Mouse (Mus musculus) lung, embryonic 14.5 days (tissue): ENCODE results near the gene Gtf3c6. TPM values are rescaled to one million over a fixed set of nuclear protein-coding genes. Genes with fewer than 3 reads are reported as not detected.

Source experiments
- ATAC-seq: fragments of 200-750 bp; cut with Nextera tagmentation; 2 replicates; pipeline ENCODE4 v1.8.0; 2017; ENCODE audit warnings: mild to moderate bottlenecking, moderate TSS enrichment, moderate library complexity; ENCODE audit not compliant: insufficient read depth
- DNase-seq: peaks from one replicate; pipeline ENCODE4 v3.0.0-alpha.2; 2015
- H3K27ac ChIP-seq: fragments of 300-500 bp; sonication (generic); 2 replicates; pipeline ENCODE4 v1.5.1; 2014; ENCODE audit warnings: low read depth, mild to moderate bottlenecking, moderate library complexity
- H3K27me3 ChIP-seq: fragments of 300-500 bp; sonication (generic); 2 replicates; pipeline ENCODE4 v1.6.1; 2014; ENCODE audit warnings: low read length, control low read depth; ENCODE audit not compliant: insufficient read depth
- H3K36me3 ChIP-seq: fragments of 300-500 bp; sonication (generic); 2 replicates; pipeline ENCODE4 v1.6.1; 2014; ENCODE audit warnings: control low read depth; ENCODE audit not compliant: insufficient read depth
- H3K4me1 ChIP-seq: fragments of 300-500 bp; sonication (generic); 2 replicates; pipeline ENCODE4 v1.6.1; 2014; ENCODE audit warnings: antibody characterized with exemption, control low read depth; ENCODE audit not compliant: insufficient read depth
- H3K4me2 ChIP-seq: fragments of 300-500 bp; sonication (generic); 2 replicates; pipeline ENCODE4 v1.6.1; 2014; ENCODE audit warnings: mild to moderate bottlenecking
- H3K4me3 ChIP-seq: fragments of 300-500 bp; sonication (generic); 2 replicates; pipeline ENCODE4 v1.5.1; 2014; ENCODE audit warnings: low read depth, low read length
- H3K9ac ChIP-seq: fragments of 300-500 bp; sonication (generic); 2 replicates; pipeline ENCODE4 v1.6.1; 2014
- H3K9me3 ChIP-seq: fragments of 300-500 bp; sonication (generic); 2 replicates; pipeline ENCODE4 v1.6.1; 2016; ENCODE audit warnings: low read depth, low read length, control low read depth
- CTCF ChIP-seq: IDR thresholded peaks from 2 replicates; pipeline ENCODE4 v1.5.1; 2016; ENCODE audit warnings: antibody characterized with exemption, low read depth
- WGBS: fragments of 180-500 bp; shearing (Covaris S2); extraction: QIAGEN DNeasy Blood & Tissue Kit; methylation state at CpG from one replicate; pipeline ENCODE4 v1.1.7; 2014; 5-methylcytosine and 5-hydroxymethylcytosine counted together
- polyA plus RNA-seq: library from polyadenylated mRNA; unstranded; fragments of >200 nt; fragmentation: Nextera tagmentation; extraction: Ambion mirVana; gene quantifications from 2 replicates; pipeline ENCODE4 v1.2.1, GENCODE M21; 2014

Gtf3c6 gene
- polyA plus RNA-seq, 1 experiment from 2014 or later = 112 TPM

- WGBS = 82% methylated on average over 1 of the region's 1 CpGs
- no peaks in the 10 kb centered on the region for H3K9me3 ChIP-seq
Observed at GRCm38 (mm10) chr10:40286767-40287166, 28.9 kb upstream of the Gtf3c6 start.

DNA sequence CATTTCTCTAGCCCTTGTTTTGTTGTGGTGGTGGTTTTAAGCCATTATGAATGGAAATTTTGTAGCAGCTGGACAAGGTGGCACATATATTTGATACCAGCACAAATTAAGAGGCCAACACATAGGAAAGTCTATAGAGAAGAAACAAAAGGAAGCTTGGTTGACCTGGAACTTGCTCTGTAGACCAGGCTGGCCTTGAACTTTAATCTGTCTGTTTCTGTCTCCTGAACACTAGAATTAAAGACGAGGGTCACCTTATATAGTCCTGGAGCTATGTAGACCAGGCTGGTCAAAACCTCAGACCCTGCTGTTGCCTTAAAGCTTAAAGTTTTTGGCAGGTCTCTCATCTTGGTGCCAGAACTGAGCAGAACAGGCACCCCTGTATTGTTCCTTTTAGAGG is 27.7 kb upstream of the Gtf3c6 start:
- H3K9me3 ChIP-seq = no peaks in the 10 kb centered on the region
- H3K27me3 ChIP-seq = no peaks in the 10 kb centered on the region
- TF ChIP-seq CTCF = no peak
- 76% methylated on average over 1 of the region's 1 CpGs for WGBS
- no peak for ATAC-seq
- H3K4me1 ChIP-seq = no peaks in the 10 kb centered on the region
- H3K9ac ChIP-seq = no peak overlapping the region
- no peak overlapping the region for H3K27ac ChIP-seq
- H3K36me3 ChIP-seq = peaks cover 29% of the 10 kb centered on the region
- no peak overlapping the region for H3K4me2 ChIP-seq
- no peak overlapping the region for H3K4me3 ChIP-seq
- DNase-seq = no peak

More at GRCm38 (mm10) chr10:40286767-40287166, 28.9 kb upstream of the Gtf3c6 start:
- TF ChIP-seq CTCF = no peak
- H3K4me1 ChIP-seq = no peaks in the 10 kb centered on the region
- H3K4me2 ChIP-seq = no peak overlapping the region
- peaks cover 40% of the 10 kb centered on the region for H3K36me3 ChIP-seq
- ATAC-seq (no peak), DNase-seq (no peak)
- no peak overlapping the region for H3K9ac ChIP-seq
- H3K27ac ChIP-seq = no peak overlapping the region
- H3K27me3 ChIP-seq = no peaks in the 10 kb centered on the region
- no peak overlapping the region for H3K4me3 ChIP-seq

DNA sequence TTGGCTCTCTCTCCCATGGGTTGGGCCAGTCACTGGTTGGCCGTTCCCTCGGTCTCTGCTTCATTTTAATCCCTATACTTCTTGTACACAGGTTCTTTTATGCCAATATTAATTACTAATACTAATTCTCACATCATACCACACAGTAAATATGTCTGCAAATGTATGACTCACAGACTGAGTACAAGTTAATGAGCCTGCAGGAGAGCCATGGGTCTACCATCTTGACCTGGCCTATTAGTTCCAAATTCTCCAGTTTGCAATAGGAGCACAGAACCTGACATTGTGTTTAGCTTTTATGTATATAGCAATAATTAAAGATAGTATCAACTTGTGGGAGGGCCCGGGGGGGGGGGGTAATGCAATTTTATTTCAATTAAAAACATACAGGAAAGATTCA is 27.1 kb upstream of the Gtf3c6 start:
- TF ChIP-seq CTCF = no peak
- no peak overlapping the region for H3K4me3 ChIP-seq
- no peak overlapping the region for H3K4me2 ChIP-seq
- no peak for DNase-seq
- H3K9ac ChIP-seq = no peak overlapping the region
- H3K27ac ChIP-seq = no peak overlapping the region
- no peaks in the 10 kb centered on the region for H3K4me1 ChIP-seq
- no peaks in the 10 kb centered on the region for H3K27me3 ChIP-seq
- WGBS = 82% methylated on average over 3 of the region's 3 CpGs
- no peak; the same call in 1 of the 2 replicates for ATAC-seq
- peaks cover 27% of the 10 kb centered on the region for H3K36me3 ChIP-seq
- H3K9me3 ChIP-seq = no peaks in the 10 kb centered on the region

DNA sequence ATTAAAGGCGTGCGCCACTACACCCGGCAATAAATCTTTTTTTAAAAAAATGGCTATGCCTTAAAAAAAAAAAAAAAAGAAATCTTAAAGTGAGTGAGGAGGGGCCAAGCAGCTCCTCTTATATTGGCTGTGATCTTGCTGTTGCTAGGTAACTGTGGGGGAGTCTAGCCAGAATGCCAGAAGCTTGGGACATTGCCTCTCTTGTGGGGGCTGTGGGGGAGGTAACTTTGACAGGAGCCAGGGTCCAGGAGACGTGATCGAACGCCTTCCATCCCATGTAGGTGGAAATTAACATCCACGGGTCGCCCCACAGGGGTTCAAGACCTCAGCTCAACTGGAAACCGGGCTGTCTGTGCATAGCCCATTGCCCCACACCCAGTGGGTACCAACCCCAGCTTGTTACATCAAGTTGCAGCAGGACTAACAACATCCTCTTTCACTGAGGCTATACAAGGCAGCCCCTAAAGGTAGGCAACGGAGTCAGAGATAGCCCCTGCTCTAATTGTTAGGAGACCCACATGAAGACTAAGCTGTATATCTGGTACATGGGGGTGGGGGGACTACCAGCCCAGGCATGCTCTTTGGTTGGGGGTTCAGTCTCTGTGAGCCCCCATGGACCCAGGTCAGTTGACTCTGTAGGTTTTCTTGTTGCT is 26.4 kb upstream of the Gtf3c6 start:
- no peaks in the 10 kb centered on the region for H3K4me1 ChIP-seq
- no peaks in the 10 kb centered on the region for H3K27me3 ChIP-seq
- H3K4me3 ChIP-seq = no peak overlapping the region
- H3K9me3 ChIP-seq = no peaks in the 10 kb centered on the region
- H3K9ac ChIP-seq = no peak overlapping the region
- 80% methylated on average over 10 of the region's 10 CpGs for WGBS
- H3K27ac ChIP-seq = no peak overlapping the region
- DNase-seq (no peak), ATAC-seq (no peak; the same call in 1 of the 2 replicates)
- peaks cover 22% of the 10 kb centered on the region for H3K36me3 ChIP-seq
- no peak for TF ChIP-seq CTCF
- H3K4me2 ChIP-seq = no peak overlapping the region

- ATAC-seq = no peak
Observed at GRCm38 (mm10) chr10:40283636-40284035, 25.7 kb upstream of the Gtf3c6 start.

GRCm38 (mm10) chr10:40281565-40281964 is 23.7 kb upstream of the Gtf3c6 start:
- H3K36me3 ChIP-seq = peaks cover 14% of the 10 kb centered on the region
- DNase-seq (no peak), ATAC-seq (no peak)
- 97% methylated on average over 2 of the region's 2 CpGs for WGBS
- H3K9ac ChIP-seq = no peak overlapping the region
- TF ChIP-seq CTCF = no peak
- H3K9me3 ChIP-seq = no peaks in the 10 kb centered on the region
- H3K27ac ChIP-seq = no peak overlapping the region
- H3K4me2 ChIP-seq = no peak overlapping the region
- H3K4me1 ChIP-seq = no peaks in the 10 kb centered on the region
- no peak overlapping the region for H3K4me3 ChIP-seq
- no peaks in the 10 kb centered on the region for H3K27me3 ChIP-seq

More at GRCm38 (mm10) chr10:40283636-40284035, 25.7 kb upstream of the Gtf3c6 start:
- Histone ChIP-seq H3K9ac (no peak overlapping the region), H3K27me3 (no peaks in the 10 kb centered on the region), H3K27ac (no peak overlapping the region), H3K9me3 (no peaks in the 10 kb centered on the region), H3K36me3 (peaks cover 21% of the 10 kb centered on the region), H3K4me2 (no peak overlapping the region), H3K4me1 (no peaks in the 10 kb centered on the region), H3K4me3 (no peak overlapping the region)
- no peak for DNase-seq
- no peak for TF ChIP-seq CTCF
- 91% methylated on average over 9 of the region's 9 CpGs for WGBS

DNA sequence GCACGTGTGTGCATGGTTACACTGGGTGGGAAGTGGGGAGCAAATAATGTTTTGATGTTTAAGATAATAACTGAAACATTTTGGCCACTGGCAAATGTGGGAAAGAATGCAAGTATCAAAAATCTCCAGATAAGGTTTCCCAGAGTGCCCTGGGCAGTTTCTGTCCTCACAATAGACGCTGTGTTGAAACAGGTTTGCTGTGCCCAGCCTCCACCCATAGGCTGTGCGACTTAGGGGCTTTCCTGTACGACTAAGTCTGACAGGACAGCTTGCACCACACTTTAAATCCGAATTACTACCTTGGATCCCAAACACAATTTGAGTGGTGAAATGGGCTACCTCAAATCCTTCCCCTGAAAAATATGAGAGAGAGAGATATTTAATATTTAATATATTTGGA is 20.4 kb upstream of the Gtf3c6 start:
- no peak overlapping the region for H3K4me2 ChIP-seq
- H3K4me3 ChIP-seq = no peak overlapping the region
- WGBS = 52% methylated on average over 5 of the region's 5 CpGs
- H3K9me3 ChIP-seq = no peaks in the 10 kb centered on the region
- H3K9ac ChIP-seq = no peak overlapping the region
- no peaks in the 10 kb centered on the region for H3K27me3 ChIP-seq
- H3K36me3 ChIP-seq = no peaks in the 10 kb centered on the region
- H3K27ac ChIP-seq = no peak overlapping the region
- no peak for ATAC-seq
- TF ChIP-seq CTCF = no peak
- no peaks in the 10 kb centered on the region for H3K4me1 ChIP-seq
- peak; percentile 42 for DNase-seq

- H3K27ac ChIP-seq = no peak overlapping the region
- 64% methylated on average over 7 of the region's 7 CpGs for WGBS
- H3K4me3 ChIP-seq = no peak overlapping the region
- no peaks in the 10 kb centered on the region for H3K36me3 ChIP-seq
- no peaks in the 10 kb centered on the region for H3K27me3 ChIP-seq
- no peak for TF ChIP-seq CTCF
- DNase-seq (no peak), ATAC-seq (no peak)
- no peaks in the 10 kb centered on the region for H3K9me3 ChIP-seq
- no peak overlapping the region for H3K4me2 ChIP-seq
- H3K9ac ChIP-seq = no peak overlapping the region
- no peaks in the 10 kb centered on the region for H3K4me1 ChIP-seq
Observed at GRCm38 (mm10) chr10:40275991-40276390, 18.1 kb upstream of the Gtf3c6 start.
